Mouse (Mus musculus): ENCODE data around the gene Il1r2.

DNA sequence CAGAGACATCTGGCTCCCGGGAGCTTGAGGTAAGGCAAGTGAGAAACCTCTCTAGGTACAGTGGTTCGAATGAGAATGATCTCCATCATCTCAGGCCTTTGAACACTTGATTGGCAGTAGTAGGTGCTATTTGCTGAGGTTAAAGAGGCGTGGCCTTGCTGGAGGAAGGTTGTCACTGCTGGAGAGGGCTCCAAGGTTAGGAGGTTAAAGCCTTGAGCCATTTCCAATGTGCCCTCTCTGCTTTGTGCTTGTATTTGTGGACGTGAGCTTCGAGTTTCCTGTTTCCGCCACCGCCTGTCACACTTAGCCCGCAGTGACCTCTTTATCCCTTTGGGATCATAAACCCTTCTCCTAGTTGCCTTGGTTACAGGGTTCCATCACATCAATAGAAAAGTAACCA is 21.7 kb upstream of the Il1r2 start:
- no peak for TF ChIP-seq MYOG (IDR thresholded peaks at IDR 0.05; ENCODE audit: control insufficient read depth in 1 of 3, insufficient read depth in 1 of 3, insufficient read length in 2 of 3, low read depth in 2 of 3)
- no peak for TF ChIP-seq POLR2A (IDR thresholded peaks at IDR 0.05; ENCODE audit: insufficient read length, low read depth)
- TF ChIP-seq MYOD1 (IDR thresholded peaks at IDR 0.05; ENCODE audit: control insufficient read depth in 1 of 3, insufficient read length in 2 of 3, low read depth in 2 of 3) = no peak
- TF ChIP-seq POLR2AphosphoS2 (IDR thresholded peaks at IDR 0.05; ENCODE audit: insufficient read length, low read depth) = no peak
- no peak for TF ChIP-seq MAX (IDR thresholded peaks at IDR 0.05; ENCODE audit: low read depth)
- no peak for TF ChIP-seq REST (IDR thresholded peaks at IDR 0.05; ENCODE audit: insufficient read depth, insufficient read length)
- no peak for TF ChIP-seq TCF12 (IDR thresholded peaks at IDR 0.05; ENCODE audit: insufficient read depth, poor library complexity, severe bottlenecking)
- TF ChIP-seq SRF (IDR thresholded peaks at IDR 0.05; ENCODE audit: control insufficient read depth, insufficient read length, low read depth) = no peak
